Mouse (Mus musculus): ENCODE results near the gene Zzz3. TPM values are rescaled to one million over a fixed set of nuclear protein-coding genes. Genes with fewer than 3 reads are reported as not detected.

Zzz3 gene
- polyA plus RNA-seq, 1 experiment, result 35.7 TPM

GRCm38 (mm10) chr3:152405420-152405819 is 10.1 kb downstream of the Zzz3 start:
- Histone ChIP-seq H3K27ac (ENCODE audit: control insufficient read depth, insufficient read depth, low read length) (no peak overlapping the region), H3K36me3 (ENCODE audit: control insufficient read depth, insufficient read depth, low read length) (no peaks in the 10 kb centered on the region), H3K27me3 (ENCODE audit: control insufficient read depth, insufficient read depth, low read length) (no peaks in the 10 kb centered on the region), H3K4me1 (replicated peaks; ENCODE audit: control insufficient read depth, insufficient read depth, low read length) (peaks cover 4% of the 10 kb centered on the region), H3K4me3 (ENCODE audit: control insufficient read depth, insufficient read depth, low read length) (no peak overlapping the region)
- 94% methylated on average over 7 of the region's 7 CpGs for whole genome bisulfite sequencing
- TF ChIP-seq POLR2A (IDR thresholded peaks at IDR 0.05; ENCODE audit: control insufficient read depth, extremely low read depth, insufficient read depth, low read length, poor library complexity) (no peak), CTCF (IDR thresholded peaks at IDR 0.05; ENCODE audit: borderline replicate concordance, control insufficient read depth, extremely low read depth, insufficient read depth, low read length, poor library complexity) (no peak)
- DNase-seq, result no peak

GRCm38 (mm10) chr3:152405978-152406640 is 10.8 kb downstream of the Zzz3 start:
- WGBS, result 31% methylated on average over 4 of the region's 4 CpGs
- peaks cover 2% of the 10 kb centered on the region; the same call in 1 of the 2 replicates for H3K4me1 ChIP-seq (replicated peaks; ENCODE audit: control insufficient read depth, insufficient read depth, low read length)
- no peaks in the 10 kb centered on the region for H3K27me3 ChIP-seq (ENCODE audit: control insufficient read depth, insufficient read depth, low read length)
- no peak overlapping the region for H3K27ac ChIP-seq (ENCODE audit: control insufficient read depth, insufficient read depth, low read length)
- no peak for TF ChIP-seq POLR2A (IDR thresholded peaks at IDR 0.05; ENCODE audit: control insufficient read depth, extremely low read depth, insufficient read depth, low read length, poor library complexity)
- TF ChIP-seq CTCF (IDR thresholded peaks at IDR 0.05; ENCODE audit: borderline replicate concordance, control insufficient read depth, extremely low read depth, insufficient read depth, low read length, poor library complexity), result no peak
- DNase-seq, result no peak
- H3K4me3 ChIP-seq (ENCODE audit: control insufficient read depth, insufficient read depth, low read length), result no peak overlapping the region
- no peaks in the 10 kb centered on the region for H3K36me3 ChIP-seq (ENCODE audit: control insufficient read depth, insufficient read depth, low read length)

- 83% methylated on average over 7 of the region's 7 CpGs for WGBS
- no peaks in the 10 kb centered on the region for H3K27me3 ChIP-seq (ENCODE audit: control insufficient read depth, insufficient read depth, low read length)
- H3K27ac ChIP-seq (ENCODE audit: control insufficient read depth, insufficient read depth, low read length), result no peak overlapping the region
- no peak for TF ChIP-seq POLR2A (IDR thresholded peaks at IDR 0.05; ENCODE audit: control insufficient read depth, extremely low read depth, insufficient read depth, low read length, poor library complexity)
- no peak for TF ChIP-seq CTCF (IDR thresholded peaks at IDR 0.05; ENCODE audit: borderline replicate concordance, control insufficient read depth, extremely low read depth, insufficient read depth, low read length, poor library complexity)
- no peaks in the 10 kb centered on the region for H3K36me3 ChIP-seq (ENCODE audit: control insufficient read depth, insufficient read depth, low read length)
- H3K4me3 ChIP-seq (ENCODE audit: control insufficient read depth, insufficient read depth, low read length), result no peak overlapping the region
- no peak for DNase-seq
- H3K4me1 ChIP-seq (replicated peaks; ENCODE audit: control insufficient read depth, insufficient read depth, low read length), result no peaks in the 10 kb centered on the region; the same call in 1 of the 2 replicates
These were observed 15.8 kb downstream of the Zzz3 start for GRCm38 (mm10) chr3:152410980-152411551.

GRCm38 (mm10) chr3:152412362-152412761 is 17.1 kb downstream of the Zzz3 start:
- H3K4me1 ChIP-seq (replicated peaks; ENCODE audit: control insufficient read depth, insufficient read depth, low read length), result no peaks in the 10 kb centered on the region; the same call in 1 of the 2 replicates
- no peaks in the 10 kb centered on the region for H3K36me3 ChIP-seq (ENCODE audit: control insufficient read depth, insufficient read depth, low read length)
- TF ChIP-seq POLR2A (IDR thresholded peaks at IDR 0.05; ENCODE audit: control insufficient read depth, extremely low read depth, insufficient read depth, low read length, poor library complexity), result no peak
- TF ChIP-seq CTCF (IDR thresholded peaks at IDR 0.05; ENCODE audit: borderline replicate concordance, control insufficient read depth, extremely low read depth, insufficient read depth, low read length, poor library complexity), result no peak
- WGBS, result 52% methylated on average over 4 of the region's 4 CpGs
- H3K27me3 ChIP-seq (ENCODE audit: control insufficient read depth, insufficient read depth, low read length), result no peaks in the 10 kb centered on the region
- H3K27ac ChIP-seq (ENCODE audit: control insufficient read depth, insufficient read depth, low read length), result no peak overlapping the region
- no peak for DNase-seq
- H3K4me3 ChIP-seq (ENCODE audit: control insufficient read depth, insufficient read depth, low read length), result no peak overlapping the region

- Histone ChIP-seq H3K36me3 (ENCODE audit: control insufficient read depth, insufficient read depth, low read length) (peaks cover 15% of the 10 kb centered on the region), H3K27ac (ENCODE audit: control insufficient read depth, insufficient read depth, low read length) (no peak overlapping the region), H3K27me3 (ENCODE audit: control insufficient read depth, insufficient read depth, low read length) (no peaks in the 10 kb centered on the region), H3K4me1 (replicated peaks; ENCODE audit: control insufficient read depth, insufficient read depth, low read length) (no peaks in the 10 kb centered on the region), H3K4me3 (ENCODE audit: control insufficient read depth, insufficient read depth, low read length) (no peak overlapping the region)
- WGBS, result 97% methylated on average over 8 of the region's 8 CpGs
- no peak for DNase-seq
- TF ChIP-seq POLR2A (IDR thresholded peaks at IDR 0.05; ENCODE audit: control insufficient read depth, extremely low read depth, insufficient read depth, low read length, poor library complexity) (no peak), CTCF (IDR thresholded peaks at IDR 0.05; ENCODE audit: borderline replicate concordance, control insufficient read depth, extremely low read depth, insufficient read depth, low read length, poor library complexity) (no peak)
These were observed 33.7 kb downstream of the Zzz3 start for GRCm38 (mm10) chr3:152428925-152429324.

- Histone ChIP-seq H3K27me3 (ENCODE audit: control insufficient read depth, insufficient read depth, low read length) (no peaks in the 10 kb centered on the region), H3K36me3 (ENCODE audit: control insufficient read depth, insufficient read depth, low read length) (peaks cover 8% of the 10 kb centered on the region; the same call in 1 of the 2 replicates), H3K4me3 (ENCODE audit: control insufficient read depth, insufficient read depth, low read length) (no peak overlapping the region), H3K4me1 (replicated peaks; ENCODE audit: control insufficient read depth, insufficient read depth, low read length) (no peaks in the 10 kb centered on the region), H3K27ac (ENCODE audit: control insufficient read depth, insufficient read depth, low read length) (no peak overlapping the region)
- 80% methylated on average over 7 of the region's 7 CpGs for WGBS
- no peak for DNase-seq
- TF ChIP-seq POLR2A (IDR thresholded peaks at IDR 0.05; ENCODE audit: control insufficient read depth, extremely low read depth, insufficient read depth, low read length, poor library complexity) (no peak), CTCF (IDR thresholded peaks at IDR 0.05; ENCODE audit: borderline replicate concordance, control insufficient read depth, extremely low read depth, insufficient read depth, low read length, poor library complexity) (no peak)
These were observed 37.4 kb downstream of the Zzz3 start for GRCm38 (mm10) chr3:152432677-152433076.
